Mouse (Mus musculus) ES-CJ7 (cell line): ENCODE measurements around the gene Id1.

Source experiments
- DNase-seq: peaks from one replicate; pipeline ENCODE4 v3.0.0; 2011; ENCODE audit warnings: low read depth, low spot score

Id1 gene

GRCm38 (mm10) chr2:152736090-152736601 lies at the start of gene Id1:
Gene Id1, plus strand, starts transcription at chr2:152736251.
- DNase-seq = peak; percentile 93

GRCm38 (mm10) chr2:152686399-152686798 lies 49.7 kb upstream of the Id1 start:
- DNase-seq = no peak

DNA sequence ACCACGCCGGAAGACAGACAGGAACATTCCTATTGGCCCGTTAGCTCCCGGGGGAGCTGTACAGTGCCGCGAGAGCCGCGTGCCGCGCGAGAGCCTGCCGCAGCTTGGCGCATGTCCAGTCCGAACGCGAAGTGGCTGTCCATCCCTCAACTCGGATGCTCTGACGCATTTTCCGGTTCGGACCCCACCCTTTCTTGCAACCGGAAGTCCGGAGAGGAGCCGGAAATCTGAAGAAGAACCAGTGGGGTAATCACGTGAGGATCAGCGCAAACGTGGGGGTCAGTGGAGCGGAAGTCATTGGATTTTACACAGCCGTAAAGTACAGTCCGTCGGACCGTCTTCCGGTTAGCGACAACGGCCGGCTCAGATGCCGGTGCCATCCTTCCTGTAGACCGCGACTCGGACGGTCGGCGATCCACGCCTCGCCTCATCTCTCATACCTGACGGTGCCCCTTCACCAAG lies 49.2 kb upstream of the Id1 start, which contains the start of gene Mcts2:
TSS of gene Mcts2 (plus strand) at position 230 of the 462 bp plus-strand sequence.
- peak; percentile 99 for DNase-seq

DNA sequence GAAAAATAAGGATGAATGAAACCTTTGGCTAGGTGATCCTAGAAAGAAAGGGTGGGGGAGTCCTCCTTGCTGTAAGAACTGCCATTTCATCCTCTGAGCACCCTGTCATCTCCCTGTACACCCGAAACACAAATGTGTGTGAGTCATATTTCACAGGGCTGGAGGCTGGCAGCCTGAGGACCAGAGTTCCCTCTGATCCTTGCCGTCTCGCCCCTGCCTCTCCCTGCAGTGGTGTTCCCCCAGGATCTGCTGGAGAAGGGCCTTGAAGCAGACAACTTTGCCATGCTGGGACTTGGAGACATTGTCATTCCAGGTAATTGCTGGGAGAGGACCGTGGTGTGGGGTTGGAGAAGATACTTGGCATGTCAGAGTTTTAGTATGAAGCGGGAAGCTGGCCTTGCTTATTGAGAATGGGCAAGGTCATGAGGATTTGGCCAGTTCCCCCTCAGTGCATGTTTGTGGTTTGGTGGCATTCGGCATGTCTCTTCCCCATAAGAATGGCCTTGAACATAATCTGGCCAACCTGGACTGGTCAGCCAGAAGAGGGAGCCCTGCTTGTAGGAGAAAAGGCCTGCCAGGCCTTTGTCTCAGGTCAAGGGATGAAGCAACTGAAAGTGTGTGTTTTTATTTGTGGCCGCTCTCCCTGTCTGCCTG lies 44.4 kb upstream of the Id1 start:
- no peak for DNase-seq

DNA sequence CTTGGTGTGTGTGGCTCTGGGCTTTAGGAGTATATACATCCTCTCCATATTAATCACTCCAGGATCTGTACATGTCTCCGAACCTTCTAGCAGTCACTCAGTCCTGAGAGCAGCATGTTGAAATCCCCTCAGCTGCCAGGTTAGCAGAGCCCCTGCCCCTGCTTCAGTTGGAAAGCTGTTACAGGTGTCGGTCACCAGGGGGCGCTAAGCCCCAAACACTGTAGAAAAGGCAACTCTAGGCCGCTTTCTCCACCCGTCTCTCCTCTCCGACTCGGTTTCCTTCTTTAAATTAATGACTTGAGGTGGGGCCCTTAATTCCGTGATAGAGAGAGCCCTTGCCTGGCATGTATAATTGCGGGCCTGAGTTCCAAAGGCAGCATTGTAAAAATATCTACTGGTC lies 42.8 kb upstream of the Id1 start:
- peak; percentile 85 for DNase-seq

DNA sequence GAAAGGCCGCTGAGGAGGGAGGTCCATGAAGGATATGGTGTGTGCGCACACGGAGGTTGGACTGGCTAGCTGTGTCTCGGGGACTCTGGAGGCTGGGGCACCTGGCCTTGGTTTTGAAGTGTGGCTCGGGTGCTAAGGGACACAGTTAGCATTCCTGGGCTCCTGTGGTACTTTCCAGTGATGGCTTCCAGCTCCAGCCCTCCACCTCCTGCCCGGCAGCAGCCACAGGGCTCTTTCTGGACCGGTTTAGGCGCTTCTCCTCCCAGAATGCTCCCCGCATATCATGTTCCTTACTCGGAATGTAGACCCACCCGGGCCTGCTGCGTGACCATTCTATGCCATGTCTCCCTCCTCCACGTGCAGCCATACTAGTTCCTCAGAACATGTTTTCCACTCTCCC lies 42.3 kb upstream of the Id1 start:
- no peak for DNase-seq

- DNase-seq = no peak
Observed at GRCm38 (mm10) chr2:152694708-152695107, 41.3 kb upstream of the Id1 start.

GRCm38 (mm10) chr2:152696016-152696415 lies 40.0 kb upstream of the Id1 start:
- DNase-seq = peak; percentile 59

- peak; percentile 87 for DNase-seq
Observed at GRCm38 (mm10) chr2:152696476-152697164, 39.4 kb upstream of the Id1 start.

DNA sequence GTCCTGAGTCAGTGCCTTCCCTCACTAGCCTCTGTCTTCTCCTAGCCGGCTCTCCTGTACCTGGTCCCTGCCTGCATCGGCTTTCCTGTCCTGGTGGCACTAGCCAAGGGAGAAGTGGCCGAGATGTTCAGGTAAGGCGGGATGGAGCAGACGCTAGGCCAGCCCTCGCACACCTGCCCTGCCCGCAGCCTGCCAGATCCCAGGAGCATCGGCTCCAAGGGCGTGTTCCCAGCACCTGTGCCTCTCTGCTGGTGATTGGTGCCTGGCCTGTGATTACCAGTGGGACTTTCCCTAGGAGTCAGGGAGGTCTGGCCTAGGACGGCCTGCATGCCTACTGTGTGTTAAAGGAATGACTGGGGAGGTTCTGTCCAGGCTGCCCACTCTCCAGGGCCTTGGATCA lies 35.9 kb upstream of the Id1 start:
- no peak for DNase-seq

GRCm38 (mm10) chr2:152700725-152701124 lies 35.3 kb upstream of the Id1 start:
- DNase-seq = no peak

- no peak for DNase-seq
Observed at GRCm38 (mm10) chr2:152703596-152704255, 32.3 kb upstream of the Id1 start.

DNA sequence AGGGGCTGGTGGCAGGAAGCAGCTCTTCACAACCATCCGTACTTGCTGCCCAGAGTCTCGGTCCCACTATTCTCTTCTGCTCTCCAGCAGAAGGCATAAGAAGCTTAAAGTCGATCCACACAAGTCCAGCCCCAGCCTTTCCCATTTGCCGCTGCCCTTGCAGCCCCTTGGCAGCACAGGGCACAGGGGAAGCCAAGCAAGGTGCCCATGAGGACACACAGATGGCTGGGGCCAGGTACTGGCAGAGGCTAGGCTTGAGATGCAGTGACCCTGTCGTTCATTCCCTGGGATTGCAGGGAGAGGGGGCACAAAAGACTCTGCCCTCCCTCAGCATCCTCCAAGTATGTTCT lies 31.8 kb upstream of the Id1 start:
- DNase-seq = no peak

- DNase-seq = no peak
Observed at GRCm38 (mm10) chr2:152704811-152705370, 31.2 kb upstream of the Id1 start.

DNA sequence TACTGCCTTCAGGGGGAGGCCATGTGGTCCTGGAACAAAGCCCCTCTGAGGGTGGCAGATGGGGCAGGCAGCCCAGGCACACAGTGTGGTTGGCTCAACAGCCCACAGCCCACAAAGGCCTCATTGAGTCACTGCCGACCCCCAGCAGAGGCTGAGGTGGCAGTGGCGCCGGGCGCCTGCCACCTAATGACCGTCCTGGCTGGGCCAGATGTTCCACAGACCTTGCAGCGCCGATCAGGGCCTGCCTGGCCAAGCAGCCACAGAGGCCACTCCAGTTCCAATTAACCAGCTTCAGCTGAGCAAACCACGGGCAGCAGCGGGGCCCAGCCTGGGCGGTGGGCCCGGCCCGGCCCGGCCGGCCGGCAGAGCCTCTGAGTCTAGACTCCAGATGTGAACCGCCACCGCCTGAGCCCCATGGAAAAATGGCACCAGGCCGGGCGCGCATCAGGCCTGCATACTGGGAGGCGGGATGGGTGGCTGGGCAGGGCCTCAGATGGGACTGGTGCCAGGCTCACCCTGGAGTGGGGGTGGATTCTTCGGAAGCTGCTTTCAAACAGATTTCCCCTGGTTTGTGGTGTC lies 30.0 kb upstream of the Id1 start:
- no peak for DNase-seq

DNA sequence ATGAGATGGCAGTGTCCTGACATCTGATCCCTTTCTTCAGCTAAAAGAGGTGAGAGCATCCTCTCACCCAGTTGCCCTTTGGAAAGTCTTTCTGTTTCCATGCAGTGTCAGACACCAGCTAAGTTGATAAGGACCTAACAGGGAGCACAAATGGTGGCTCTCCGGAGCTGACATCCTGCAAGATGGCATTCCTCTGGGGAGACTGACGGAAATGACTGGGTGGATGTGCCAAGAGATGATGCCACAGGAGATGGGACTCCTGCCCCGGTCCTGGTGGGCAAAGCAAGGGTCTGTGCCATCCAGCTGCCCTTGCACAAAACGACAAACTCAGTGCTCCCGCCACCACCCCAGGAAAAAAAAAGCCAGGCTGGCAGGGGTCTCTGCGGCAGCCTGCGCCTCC lies 28.9 kb upstream of the Id1 start:
- DNase-seq = no peak

- DNase-seq = peak; percentile 93
Observed at GRCm38 (mm10) chr2:152707627-152708026, 28.4 kb upstream of the Id1 start.

- DNase-seq = no peak
Observed at GRCm38 (mm10) chr2:152709066-152709465, 27.0 kb upstream of the Id1 start.

- DNase-seq = no peak
Observed at GRCm38 (mm10) chr2:152716241-152716772, 19.7 kb upstream of the Id1 start.

DNA sequence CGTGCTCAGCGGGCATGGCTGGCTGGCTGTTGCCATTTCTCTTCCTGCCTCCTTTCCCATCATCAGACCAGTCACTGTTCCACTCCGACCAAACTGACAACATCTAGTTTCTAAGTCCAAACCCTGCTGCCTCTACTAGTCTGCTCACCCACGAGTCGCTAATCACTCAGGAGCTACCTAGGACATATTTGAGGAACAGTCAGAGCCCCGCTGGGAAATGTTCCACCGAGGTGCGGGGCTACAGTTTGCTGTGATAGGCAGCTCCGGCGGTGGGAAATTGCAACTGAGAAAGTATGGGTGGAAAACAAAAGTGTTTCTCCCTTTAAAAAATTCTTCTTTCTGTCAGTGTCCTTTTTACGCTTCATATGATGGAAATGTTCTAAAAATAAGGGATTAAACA lies 18.4 kb upstream of the Id1 start:
- no peak for DNase-seq

DNA sequence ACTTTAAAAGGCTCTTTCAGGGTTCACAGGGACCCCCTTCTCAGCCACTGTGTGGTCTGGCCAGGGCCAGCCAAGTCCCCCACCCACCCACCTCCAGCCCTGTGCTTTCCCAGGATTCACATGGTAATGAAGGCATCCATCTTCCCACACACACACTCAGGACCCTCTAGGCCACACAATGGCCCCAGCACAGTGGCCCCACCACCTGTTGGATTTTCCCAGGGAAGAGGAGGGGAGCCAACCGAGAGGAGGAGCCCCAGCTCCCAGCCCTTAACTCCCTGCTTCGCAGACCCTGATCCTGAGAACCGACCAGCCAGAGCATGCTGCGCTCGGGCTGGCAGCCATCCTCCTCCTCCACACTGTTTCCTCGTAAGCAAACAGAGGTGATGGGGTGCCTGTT lies 18.0 kb upstream of the Id1 start:
- DNase-seq = peak; percentile 45
